Mouse (Mus musculus) intestine, embryonic 14.5 days (tissue): Measurements from ENCODE around the gene Ctsm. TPM values are rescaled to one million over a fixed set of nuclear protein-coding genes. Genes with fewer than 3 reads are reported as not detected.
"Not testable (repeated sequence)": the region's sequence is repeated elsewhere in the genome, so short reads cannot be mapped to it uniquely, and the experiment has no call there.

Experiments
- ATAC-seq: fragments of 200-750 bp; cut with Nextera tagmentation; replicated peaks from 2 replicates; pipeline ENCODE4 v1.8.0; 2017; ENCODE audit warnings: low read depth, moderate number of reproducible peaks, moderate TSS enrichment, moderate library complexity; ENCODE audit not compliant: low FRiP score, low TSS enrichment
- DNase-seq: peaks from one replicate; pipeline ENCODE4 v3.0.0-alpha.2; 2018; ENCODE audit warnings: low spot score
- H3K27ac ChIP-seq: fragments of 300-500 bp; sonication (generic); 2 replicates; pipeline ENCODE4 v1.5.1; 2014; ENCODE audit warnings: low read depth, mild to moderate bottlenecking, control low read depth
- H3K27me3 ChIP-seq: fragments of 300-500 bp; sonication (generic); replicated peaks from 2 replicates; pipeline ENCODE4 v1.6.1; 2014; ENCODE audit warnings: low read length, control low read depth; ENCODE audit not compliant: control insufficient read depth, insufficient read depth
- H3K36me3 ChIP-seq: fragments of 300-500 bp; sonication (generic); 2 replicates; pipeline ENCODE4 v1.6.1; 2014; ENCODE audit warnings: low read length, control low read depth; ENCODE audit not compliant: control insufficient read depth, insufficient read depth
- H3K4me1 ChIP-seq: fragments of 300-500 bp; sonication (generic); replicated peaks from 2 replicates; pipeline ENCODE4 v1.6.1; 2014; ENCODE audit warnings: low read length, control low read depth, mixed read lengths; ENCODE audit not compliant: control insufficient read depth, insufficient read depth
- H3K4me2 ChIP-seq: fragments of 300-500 bp; sonication (generic); 2 replicates; pipeline ENCODE4 v1.6.1; 2014; ENCODE audit warnings: low read length
- H3K4me3 ChIP-seq: fragments of 300-500 bp; sonication (generic); 2 replicates; pipeline ENCODE4 v1.5.1; 2014; ENCODE audit warnings: low read depth, low read length, control low read depth, mixed read lengths
- H3K9ac ChIP-seq: fragments of 300-500 bp; sonication (generic); 2 replicates; pipeline ENCODE4 v1.6.1; 2014; ENCODE audit warnings: mild to moderate bottlenecking, low read length
- H3K9me3 ChIP-seq: fragments of 300-500 bp; sonication (generic); 2 replicates; pipeline ENCODE4 v1.6.1; 2016; ENCODE audit warnings: low read length, control low read depth; ENCODE audit not compliant: control insufficient read depth
- WGBS: fragments of 180-500 bp; shearing (Covaris S2); extraction: QIAGEN DNeasy Blood & Tissue Kit; methylation state at CpG from one replicate; pipeline ENCODE4 v1.1.7; 2014; 5-methylcytosine and 5-hydroxymethylcytosine counted together
- polyA plus RNA-seq: library from polyadenylated mRNA; unstranded; fragments of >200 nt; fragmentation: Nextera tagmentation; extraction: Ambion mirVana; gene quantifications from 2 replicates; pipeline ENCODE4 v1.2.1, GENCODE M21; 2014

The Ctsm gene
- polyA plus RNA-seq: not detected in 2 replicates

- Histone ChIP-seq H3K9me3 (0 out of 2 replicates have a peak, but pooled peaks cover 3% of the 10 kb centered on the region), H3K4me2 (no peak within 1 kb of the TSS), H3K9ac (no peak within 1 kb of the TSS), H3K27me3 (no peaks in the 10 kb centered on the region), H3K4me3 (no peak within 1 kb of the TSS), H3K27ac (no peak within 1 kb of the TSS), H3K4me1 (no peaks in the 10 kb centered on the region), H3K36me3 (no peaks in the 10 kb centered on the region)
- WGBS: 74% methylated on average over 4 of the region's 4 CpGs
- DNase-seq (no peak), ATAC-seq (no peak)
These were observed at the start of gene Ctsm for GRCm38 (mm10) chr13:61541631-61542030. Ctsm (minus strand) TSS chr13:61541839.

- no peak within 1 kb of the TSS for H3K4me3 ChIP-seq
- no peak for ATAC-seq
- H3K4me1 ChIP-seq: no peaks in the 10 kb centered on the region
- no peak within 1 kb of the TSS for H3K9ac ChIP-seq
- no peaks in the 10 kb centered on the region for H3K27me3 ChIP-seq
- H3K4me2 ChIP-seq: no peak within 1 kb of the TSS
- no peak within 1 kb of the TSS for H3K27ac ChIP-seq
- DNase-seq: no peak
- no peaks in the 10 kb centered on the region for H3K36me3 ChIP-seq
- 0 out of 2 replicates have a peak, but pooled peaks cover 2% of the 10 kb centered on the region for H3K9me3 ChIP-seq
These were observed 28.4 kb upstream of the Ctsm start, which contains the start of gene Cts3 for GRCm38 (mm10) chr13:61570027-61570426. Cts3 (minus strand) TSS chr13:61570127.

GRCm38 (mm10) chr13:61568074-61568473 is 26.4 kb upstream of the Ctsm start, which contains the start of gene Gm49352:
Gm49352 (minus strand) TSS chr13:61568174.
- not testable (repeated sequence) for H3K4me2 ChIP-seq, H3K9ac ChIP-seq, H3K4me3 ChIP-seq, H3K27me3 ChIP-seq, ATAC-seq, H3K9me3 ChIP-seq, H3K4me1 ChIP-seq, H3K27ac ChIP-seq, DNase-seq, H3K36me3 ChIP-seq
- whole genome bisulfite sequencing: 43% methylated on average over 1 of the region's 1 CpGs

Other genes starting within 250 kb of the Ctsm start
- gene Cts7, start 183.6 kb downstream of the Ctsm start, polyA plus RNA-seq: not detected in 2 replicates
- gene Gm49352, start 26.3 kb upstream of the Ctsm start, polyA plus RNA-seq: not detected in 2 replicates
- not detected in 2 replicates for gene Cts3, start 28.3 kb upstream of the Ctsm start, polyA plus RNA-seq